ENCODE assay signal across 9 mouse cellular contexts in the genomic region with DNA sequence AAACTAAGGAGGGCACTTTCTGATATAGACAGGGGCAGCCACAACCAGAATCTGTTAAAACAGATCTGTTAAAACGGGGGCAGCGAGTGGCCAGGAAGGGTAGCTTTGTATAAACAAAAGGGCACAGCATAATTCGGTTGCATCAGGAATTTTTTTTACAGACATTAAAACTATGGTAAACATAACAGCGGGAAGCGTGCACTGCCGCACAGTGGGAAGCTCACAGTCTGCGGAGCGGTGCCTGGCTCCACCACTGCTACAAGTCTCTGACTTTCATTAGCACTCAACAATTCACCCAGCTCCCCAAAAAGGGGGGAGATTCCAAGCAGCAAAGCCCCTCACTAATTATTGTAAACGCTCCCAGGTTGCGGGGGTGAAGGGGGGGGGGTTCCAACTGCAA.
DNase-seq lines count a peak whose midpoint lies in the region; ATAC-seq lines count a peak whose summit lies in the region.
"Had no signal": no experiment of that assay in that cellular context is flagged by ENCODE, and none has a peak within 500 bp of the region (broad histone marks: within the 10 kb centered on the region; RNA-seq: fewer than 3 reads in every experiment).

No protein-coding gene starts in this region.

- H3K4me3 ChIP-seq in heart, embryonic 14.5 days (ENCODE audit: control insufficient read depth in 1 of 2, insufficient read depth in 1 of 2, low read depth in 1 of 2, low read length in 2 of 2), result peak overlapping the region in 1 of 2 experiments; percentile 16; a peak in 3 of 4 replicates
- peak overlapping the region; percentile 30 for H3K4me3 ChIP-seq in hindbrain, embryonic 10.5 days
- no peak overlapping the region; the same call in 1 of the 2 replicates for H3K4me3 ChIP-seq in midbrain, embryonic 13.5 days (replicated peaks)
- H3K4me3 ChIP-seq: liver, embryonic 15.5 days had no signal

- H3K27me3 ChIP-seq in heart, embryonic 14.5 days (ENCODE audit: control insufficient read depth, insufficient read depth, low read length), result no peaks in the 10 kb centered on the region
- H3K27me3 ChIP-seq in hindbrain, embryonic 10.5 days (ENCODE audit: insufficient read depth, poor library complexity, severe bottlenecking), result no peaks in the 10 kb centered on the region
- H3K27me3 ChIP-seq in midbrain, embryonic 13.5 days, result no peaks in the 10 kb centered on the region
- H3K27me3 ChIP-seq: liver, embryonic 15.5 days had no signal

- H3K4me2 ChIP-seq in heart, embryonic 14.5 days (ENCODE audit: low read length), result peak overlapping the region; percentile 60
- peak overlapping the region; percentile 35 for H3K4me2 ChIP-seq in midbrain, embryonic 13.5 days (replicated peaks)
- H3K4me2 ChIP-seq: liver, embryonic 15.5 days had no signal

- no peaks in the 10 kb centered on the region for H3K36me3 ChIP-seq in heart, embryonic 14.5 days (ENCODE audit: control insufficient read depth, insufficient read depth, low read length)
- no peaks in the 10 kb centered on the region for H3K36me3 ChIP-seq in hindbrain, embryonic 10.5 days
- no peaks in the 10 kb centered on the region for H3K36me3 ChIP-seq in midbrain, embryonic 13.5 days
- H3K36me3 ChIP-seq: liver, embryonic 15.5 days had no signal

- 14% methylated on average over 10 of the region's 10 CpGs for WGBS in heart, embryonic 14.5 days
- WGBS in hindbrain, embryonic 10.5 days, result 6% methylated on average over 10 of the region's 10 CpGs
- 6% methylated on average over 10 of the region's 10 CpGs for WGBS in midbrain, embryonic 13.5 days

- no peak for ATAC-seq in heart, embryonic 14.5 days (ENCODE audit: insufficient number of reproducible peaks, insufficient read depth, low FRiP score, low read depth)
- ATAC-seq in midbrain, embryonic 13.5 days, result peak; percentile 68; the same call in 1 of the 2 replicates
- ATAC-seq in megakaryocyte progenitor cell, adult 5-6 weeks (replicated peaks; ENCODE audit: poor library complexity), result no peak

- peak overlapping the region; percentile 41 for H3K9ac ChIP-seq in heart, embryonic 14.5 days (ENCODE audit: low read length)
- no peak overlapping the region for H3K9ac ChIP-seq in midbrain, embryonic 13.5 days (replicated peaks)
- H3K9ac ChIP-seq: liver, embryonic 15.5 days had no signal

- no peak overlapping the region for H3K27ac ChIP-seq in heart, embryonic 14.5 days (replicated peaks in 1 of 2; ENCODE audit: control insufficient read depth in 1 of 2, insufficient read depth in 1 of 2, low read depth in 2 of 2, low read length in 2 of 2)
- peak overlapping the region; percentile 74 for H3K27ac ChIP-seq in hindbrain, embryonic 10.5 days
- H3K27ac ChIP-seq in midbrain, embryonic 13.5 days, result no peak overlapping the region
- H3K27ac ChIP-seq: liver, embryonic 15.5 days had no signal

- H3K4me1 ChIP-seq in heart, embryonic 14.5 days (ENCODE audit: control insufficient read depth in 2 of 2, insufficient read depth in 2 of 2, low read length in 2 of 2), result peaks cover 0 to 3% of the 10 kb centered on the region in 2 experiments; a peak in 1 of 4 replicates
- peaks cover 11% of the 10 kb centered on the region for H3K4me1 ChIP-seq in hindbrain, embryonic 10.5 days (replicated peaks)
- peaks cover 10% of the 10 kb centered on the region for H3K4me1 ChIP-seq in midbrain, embryonic 13.5 days (replicated peaks)

- no peaks in the 10 kb centered on the region for H3K9me3 ChIP-seq in heart, embryonic 14.5 days (ENCODE audit: control insufficient read depth, low read length)
- no peaks in the 10 kb centered on the region for H3K9me3 ChIP-seq in hindbrain, embryonic 10.5 days
- no peaks in the 10 kb centered on the region for H3K9me3 ChIP-seq in midbrain, embryonic 13.5 days
- H3K9me3 ChIP-seq: liver, embryonic 15.5 days had no signal

- DNase-seq in heart, postnatal 4 days, result no peak
- DNase-seq in embryo, embryonic 10.5 days (ENCODE audit: low spot score), result peak; percentile 40
- no peak for DNase-seq in hindbrain, embryonic 10.5 days (ENCODE audit: low spot score)
- DNase-seq in ovary, adult 18-20 months (ENCODE audit: low spot score), result no peak
- DNase-seq in layer of hippocampus, adult 18-20 months (ENCODE audit: low spot score in 2 of 2), result no peak
